Mouse (Mus musculus) testis, adult 2 months (tissue): ENCODE measurements around the gene Otop2.

Experiments used
- CTCF ChIP-seq: fragments of 200-500 bp; IDR thresholded peaks from 2 replicates; pipeline ENCODE4 v1.5.1; 2012; ENCODE audit warnings: low read depth, mild to moderate bottlenecking, inconsistent platforms, low read length, moderate library complexity; ENCODE audit not compliant: control insufficient read depth, insufficient read depth, insufficient replicate concordance
- POLR2A ChIP-seq: fragments of 200-500 bp; IDR thresholded peaks from 2 replicates; pipeline ENCODE4 v1.6.1; 2012; ENCODE audit warnings: low read depth, mild to moderate bottlenecking, inconsistent platforms, low read length, moderate library complexity; ENCODE audit not compliant: control insufficient read depth

DNA sequence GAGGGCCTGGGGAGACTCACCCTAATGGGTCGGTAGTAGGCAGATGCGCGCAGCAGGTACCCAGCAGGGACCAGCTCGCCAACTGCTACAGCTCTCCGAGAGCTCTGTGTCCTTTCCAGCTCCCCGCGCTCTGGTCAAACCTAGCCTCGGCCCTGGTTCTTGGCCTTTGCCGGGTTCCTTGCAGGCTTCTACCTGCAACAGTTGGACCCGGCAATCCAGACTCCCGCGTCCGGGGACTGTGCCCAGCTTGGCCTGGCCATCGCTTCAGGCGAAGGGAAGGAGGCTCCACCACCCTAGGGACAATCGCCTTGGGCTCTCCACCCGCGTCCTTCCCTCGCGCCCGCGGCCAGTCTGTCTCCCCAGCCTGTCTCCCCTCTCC, 40.6 kb upstream of the Otop2 start:
- TF ChIP-seq CTCF (no peak), POLR2A (no peak)
